Mouse (Mus musculus) midbrain, postnatal 0 days (tissue): Measurements from ENCODE around the gene Sphk1. TPM values are rescaled to one million over a fixed set of nuclear protein-coding genes. Genes with fewer than 3 reads are reported as not detected.

Source experiments
- ATAC-seq: fragments of 200-750 bp; cut with Nextera tagmentation; 2 replicates; pipeline ENCODE4 v1.8.0; 2017; ENCODE audit warnings: moderate number of reproducible peaks, mild to moderate bottlenecking, moderate TSS enrichment, moderate library complexity; ENCODE audit not compliant: low FRiP score
- DNase-seq: peaks from one replicate; pipeline ENCODE4 v3.0.0-alpha.2; 2015; ENCODE audit warnings: low spot score
- H3K27ac ChIP-seq: fragments of 300-500 bp; sonication (generic); 2 replicates; pipeline ENCODE4 v1.5.1; 2014; ENCODE audit warnings: low read depth, mild to moderate bottlenecking, low read length, mixed read lengths
- H3K27me3 ChIP-seq: fragments of 300-500 bp; sonication (generic); 2 replicates; pipeline ENCODE4 v1.6.1; 2014; ENCODE audit warnings: low read length, control low read depth, mixed read lengths; ENCODE audit not compliant: insufficient read depth
- H3K36me3 ChIP-seq: fragments of 300-500 bp; sonication (generic); 2 replicates; pipeline ENCODE4 v1.6.1; 2014; ENCODE audit warnings: low read length, control low read depth, mixed read lengths; ENCODE audit not compliant: insufficient read depth
- H3K4me1 ChIP-seq: fragments of 300-500 bp; sonication (generic); 2 replicates; pipeline ENCODE4 v1.6.1; 2014; ENCODE audit warnings: mild to moderate bottlenecking, control low read depth, antibody characterized with exemption, low read length, mixed read lengths; ENCODE audit not compliant: insufficient read depth
- H3K4me2 ChIP-seq: fragments of 300-500 bp; sonication (generic); 2 replicates; pipeline ENCODE4 v1.6.1; 2014; ENCODE audit warnings: low read depth, mild to moderate bottlenecking, low read length, mixed read lengths; ENCODE audit not compliant: poor library complexity, severe bottlenecking
- H3K4me3 ChIP-seq: fragments of 300-500 bp; sonication (generic); 2 replicates; pipeline ENCODE4 v1.5.1; 2014; ENCODE audit warnings: low read depth, mild to moderate bottlenecking, low read length, moderate library complexity
- H3K9ac ChIP-seq: fragments of 300-500 bp; sonication (generic); replicated peaks from 2 replicates; pipeline ENCODE4 v1.6.1; 2014; ENCODE audit warnings: mild to moderate bottlenecking, low read length, moderate library complexity, mixed read lengths; ENCODE audit not compliant: poor library complexity, severe bottlenecking
- H3K9me3 ChIP-seq: fragments of 300-500 bp; sonication (generic); 2 replicates; pipeline ENCODE4 v1.6.1; 2016; ENCODE audit warnings: low read length, control low read depth
- CTCF ChIP-seq: IDR thresholded peaks from 2 replicates; pipeline ENCODE4 v1.5.1; 2016; ENCODE audit warnings: antibody characterized with exemption, mild to moderate bottlenecking
- WGBS: fragments of 180-500 bp; shearing (Covaris S2); extraction: QIAGEN DNeasy Blood & Tissue Kit; methylation state at CpG from one replicate; pipeline ENCODE4 v1.1.7; 2014; 5-methylcytosine and 5-hydroxymethylcytosine counted together
- polyA plus RNA-seq: library from polyadenylated mRNA; unstranded; fragments of >200 nt; fragmentation: Nextera tagmentation; extraction: Ambion mirVana; gene quantifications from 2 replicates; pipeline ENCODE4 v1.2.1, GENCODE M21; 2015
- total RNA-seq: library from RNA; depleted of rRNA; stranded (reverse); fragments of >200 nt; gene quantifications from 2 replicates; pipeline ENCODE4 v1.2.3, GENCODE M21; 2014; rRNA removed

Gene Sphk1
- total and polyA plus RNA-seq, 2 experiments from 2014 or later = 9.3 to 12.4 TPM

DNA sequence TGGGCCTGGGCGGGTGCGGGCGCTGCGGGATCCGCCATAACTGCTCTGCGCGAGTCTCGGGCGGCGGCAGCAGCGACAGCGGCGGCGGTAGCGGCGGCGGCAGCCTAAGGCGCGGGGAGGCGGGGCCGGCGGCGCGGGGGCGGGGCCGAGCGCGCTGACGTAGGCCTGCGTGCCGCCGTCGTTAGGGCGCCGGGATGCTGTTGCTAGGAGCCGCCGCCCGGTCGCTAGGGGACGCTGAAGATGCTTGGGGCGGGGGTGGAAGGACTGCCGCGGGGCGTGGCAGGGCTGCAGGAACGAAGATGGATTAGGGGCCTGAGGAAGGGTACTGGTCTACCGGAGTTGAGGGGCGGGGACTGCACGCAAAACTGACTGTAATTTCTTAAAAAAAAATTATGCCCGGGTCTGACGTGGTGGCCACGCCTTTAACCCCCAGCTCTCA is 50.7 kb downstream of the Sphk1 start, which contains the start of gene Ube2o:
Ube2o (minus strand) TSS at position 72 of the 439 bp plus-strand sequence.
- Histone ChIP-seq H3K36me3 (no peaks in the 10 kb centered on the region), H3K9me3 (no peaks in the 10 kb centered on the region), H3K4me1 (0 out of 2 replicates have a peak, but pooled peaks cover 7% of the 10 kb centered on the region), H3K27me3 (no peaks in the 10 kb centered on the region), H3K9ac (peak within 1 kb of the TSS; percentile 99), H3K4me2 (peak within 1 kb of the TSS; percentile 65), H3K4me3 (peak within 1 kb of the TSS; percentile 88), H3K27ac (peak within 1 kb of the TSS; percentile 87)
- peak; percentile 76 for TF ChIP-seq CTCF
- ATAC-seq (peak; percentile 90), DNase-seq (peak; percentile 91)
- 1% methylated on average over 34 of the region's 51 CpGs for WGBS

DNA sequence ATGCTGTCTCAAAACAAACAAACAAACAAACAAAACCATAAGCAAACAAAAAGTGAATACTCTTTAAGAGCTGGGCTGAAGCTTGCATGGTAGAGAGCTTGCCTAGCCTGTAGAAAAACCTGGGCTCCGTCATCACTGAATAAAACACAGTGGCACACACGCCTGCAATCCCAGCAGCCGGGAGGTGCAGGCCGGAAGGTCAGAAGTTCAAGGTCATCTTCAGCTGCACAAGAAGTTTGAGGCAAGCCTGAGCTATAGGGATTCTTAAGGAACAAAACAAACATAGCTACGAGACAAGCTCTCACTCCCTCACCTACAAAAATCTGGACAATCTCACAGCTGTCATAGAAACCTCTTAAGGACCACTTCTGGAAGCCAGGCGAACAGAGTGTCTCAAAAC is 55.0 kb downstream of the Sphk1 start:
- no peaks in the 10 kb centered on the region for H3K4me1 ChIP-seq
- no peak overlapping the region for H3K9ac ChIP-seq
- ATAC-seq (no peak), DNase-seq (no peak)
- no peaks in the 10 kb centered on the region for H3K36me3 ChIP-seq
- no peak overlapping the region for H3K27ac ChIP-seq
- no peaks in the 10 kb centered on the region for H3K27me3 ChIP-seq
- H3K4me3 ChIP-seq = no peak overlapping the region
- no peak overlapping the region for H3K4me2 ChIP-seq
- H3K9me3 ChIP-seq = no peaks in the 10 kb centered on the region
- TF ChIP-seq CTCF = no peak
- WGBS = 90% methylated on average over 6 of the region's 6 CpGs

Other genes starting within 250 kb of the Sphk1 start
- gene Galr2, start 250.0 kb upstream of the Sphk1 start, total RNA-seq = 0.47 TPM in 1 of 2 replicates, not detected in the other
- 0.36 and 0.54 TPM in 2 replicates for gene Galr2, start 250.0 kb upstream of the Sphk1 start, polyA plus RNA-seq
- gene Exoc7, start 223.7 kb upstream of the Sphk1 start, total RNA-seq = 81.0 and 101 TPM in 2 replicates
- 144 and 149 TPM in 2 replicates for gene Exoc7, start 223.7 kb upstream of the Sphk1 start, polyA plus RNA-seq
- gene Foxj1, start 195.5 kb upstream of the Sphk1 start, total RNA-seq = 24.1 and 37.5 TPM in 2 replicates
- 9.6 and 12.1 TPM in 2 replicates for gene Foxj1, start 195.5 kb upstream of the Sphk1 start, polyA plus RNA-seq
- gene Rnf157, start 117.9 kb upstream of the Sphk1 start, total RNA-seq = 113 and 138 TPM in 2 replicates
- 53.7 and 57.0 TPM in 2 replicates for gene Rnf157, start 117.9 kb upstream of the Sphk1 start, polyA plus RNA-seq
- gene Ubald2, start 96.8 kb upstream of the Sphk1 start, total RNA-seq = 81.0 and 85.9 TPM in 2 replicates
- 40.1 and 40.9 TPM in 2 replicates for gene Ubald2, start 96.8 kb upstream of the Sphk1 start, polyA plus RNA-seq
- gene Qrich2, start 64.7 kb upstream of the Sphk1 start, total RNA-seq = not detected in 2 replicates
- gene Qrich2, start 64.7 kb upstream of the Sphk1 start, polyA plus RNA-seq = 0.14 and 0.15 TPM in 2 replicates
- gene Prpsap1, start 36.7 kb upstream of the Sphk1 start, total RNA-seq = 110 and 113 TPM in 2 replicates
- 156 and 157 TPM in 2 replicates for gene Prpsap1, start 36.7 kb upstream of the Sphk1 start, polyA plus RNA-seq
- gene Ube2o, start 50.5 kb downstream of the Sphk1 start, total RNA-seq = 109 and 112 TPM in 2 replicates
- gene Ube2o, start 50.5 kb downstream of the Sphk1 start, polyA plus RNA-seq = 35.2 and 35.7 TPM in 2 replicates
- 0.52 and 0.82 TPM in 2 replicates for gene Aanat, start 55.5 kb downstream of the Sphk1 start, total RNA-seq
- 0.90 and 0.94 TPM in 2 replicates for gene Aanat, start 55.5 kb downstream of the Sphk1 start, polyA plus RNA-seq
- gene Rhbdf2, start 96.1 kb downstream of the Sphk1 start, total RNA-seq = 3.4 and 4.5 TPM in 2 replicates
- 1.0 TPM in 2 replicates for gene Rhbdf2, start 96.1 kb downstream of the Sphk1 start, polyA plus RNA-seq
- 3.7 TPM in 1 of 2 replicates, not detected in the other for gene Prcd, start 122.6 kb downstream of the Sphk1 start, total RNA-seq
- gene Prcd, start 122.6 kb downstream of the Sphk1 start, polyA plus RNA-seq = 4.8 and 6.0 TPM in 2 replicates
- gene Cygb, start 123.4 kb downstream of the Sphk1 start, total RNA-seq = 38.7 and 44.2 TPM in 2 replicates
- gene Cygb, start 123.4 kb downstream of the Sphk1 start, polyA plus RNA-seq = 40.5 and 43.5 TPM in 2 replicates
- not detected in 2 replicates for gene St6galnac1, start 244.6 kb downstream of the Sphk1 start, total RNA-seq
- not detected in 2 replicates for gene St6galnac1, start 244.6 kb downstream of the Sphk1 start, polyA plus RNA-seq